Mouse (Mus musculus) brain, embryonic 14.5 days (tissue): ENCODE data around the gene Cers6. TPM values are rescaled to one million over a fixed set of nuclear protein-coding genes. Genes with fewer than 3 reads are reported as not detected.

Experiments used
- DNase-seq: peaks from one replicate; pipeline ENCODE4 v3.0.0-alpha.2; 2011; ENCODE audit warnings: low read depth
- CTCF ChIP-seq: fragments of 200-500 bp; IDR thresholded peaks from 2 replicates; pipeline ENCODE4 v1.5.1; 2012; ENCODE audit warnings: inconsistent platforms, mild to moderate bottlenecking, moderate library complexity, borderline replicate concordance; ENCODE audit not compliant: insufficient read depth, insufficient read length; ENCODE audit errors: extremely low read depth
- POLR2A ChIP-seq: fragments of 200-500 bp; IDR thresholded peaks from 2 replicates; pipeline ENCODE4 v1.6.1; 2012; ENCODE audit warnings: mild to moderate bottlenecking, inconsistent platforms, borderline replicate concordance; ENCODE audit not compliant: poor library complexity, insufficient read depth, insufficient read length, severe bottlenecking; ENCODE audit errors: extremely low read depth
- polyA plus RNA-seq: library from polyadenylated mRNA; depleted of rRNA; stranded (reverse); fragments of >200 nt; gene quantifications from 2 replicates; pipeline ENCODE4 v1.2.3, GENCODE M21; 2012; rRNA removed

Cers6 gene
- polyA plus RNA-seq, 1 experiment: 45.0 TPM

GRCm38 (mm10) chr2:69150841-69151240 lies 289.6 kb downstream of the Cers6 start:
- DNase-seq: peak; percentile 22
- no peak for TF ChIP-seq POLR2A
- TF ChIP-seq CTCF: no peak

- DNase-seq: no peak
- TF ChIP-seq POLR2A (no peak), CTCF (no peak)
Observed at GRCm38 (mm10) chr2:69155861-69156260, 294.6 kb downstream of the Cers6 start.

GRCm38 (mm10) chr2:69156283-69156682 lies 295.0 kb downstream of the Cers6 start:
- TF ChIP-seq POLR2A (no peak), CTCF (no peak)
- no peak for DNase-seq

- no peak for DNase-seq
- TF ChIP-seq CTCF: no peak
- TF ChIP-seq POLR2A: no peak
Observed at GRCm38 (mm10) chr2:69158907-69159306, 297.7 kb downstream of the Cers6 start.

Other genes with a start within 250 kb of the Cers6 start
- 0.03 TPM in 1 of 2 replicates, not detected in the other for gene 4932414N04Rik, start 205.0 kb upstream of the Cers6 start, polyA plus RNA-seq